Mouse (Mus musculus) C2C12 (cell line): ENCODE measurements around the gene Marveld3. TPM values are rescaled to one million over a fixed set of nuclear protein-coding genes. Genes with fewer than 3 reads are reported as not detected.

Source experiments
- H3K27me3 ChIP-seq: one replicate; pipeline ENCODE4 v1.6.1; 2011; ENCODE audit not compliant: control insufficient read depth, insufficient read depth, insufficient read length
- H3K36me3 ChIP-seq: one replicate; pipeline ENCODE4 v1.6.1; 2011; ENCODE audit not compliant: control insufficient read depth, insufficient read depth
- H3K4me3 ChIP-seq: one replicate; pipeline ENCODE4 v1.5.1; 2011; ENCODE audit warnings: mild to moderate bottlenecking, control low read depth; ENCODE audit not compliant: poor library complexity, insufficient read depth, severe bottlenecking
- H3K79me2 ChIP-seq: one replicate; pipeline ENCODE4 v1.6.1; 2011; ENCODE audit not compliant: control insufficient read depth, insufficient read depth
- H3K79me3 ChIP-seq: one replicate; pipeline ENCODE4 v1.6.1; 2011; ENCODE audit warnings: low read depth, control low read depth
- H3ac ChIP-seq: one replicate; pipeline ENCODE3; 2011; ENCODE audit warnings: low read depth; ENCODE audit not compliant: control insufficient read depth, insufficient read length
- CEBPB ChIP-seq: IDR thresholded peaks from one replicate; pipeline ENCODE4 v1.6.1; 2011; ENCODE audit warnings: low read depth, mild to moderate bottlenecking, control low read depth, moderate library complexity
- CTCF ChIP-seq: IDR thresholded peaks from one replicate; pipeline ENCODE4 v1.5.1; 2011; ENCODE audit not compliant: control insufficient read depth, insufficient read depth, insufficient read length
- FOSL1 ChIP-seq: IDR thresholded peaks from one replicate; pipeline ENCODE4 v1.8.0; 2011; ENCODE audit warnings: mild to moderate bottlenecking, low read length; ENCODE audit not compliant: poor library complexity, insufficient read depth, severe bottlenecking
- MAX ChIP-seq: IDR thresholded peaks from one replicate; pipeline ENCODE4 v1.6.1; 2011; ENCODE audit warnings: mild to moderate bottlenecking, control low read depth
- MYOD1 ChIP-seq: IDR thresholded peaks from one replicate; pipeline ENCODE4 v1.6.1; 2011; ENCODE audit warnings: low read depth; ENCODE audit not compliant: control insufficient read depth, insufficient read length
- MYOG ChIP-seq: IDR thresholded peaks from one replicate; pipeline ENCODE4 v1.6.1; 2011; ENCODE audit not compliant: control insufficient read depth, insufficient read length; ENCODE audit errors: extremely low read depth
- USF1 ChIP-seq: IDR thresholded peaks from one replicate; pipeline ENCODE4 v1.6.1; 2011; ENCODE audit warnings: low read depth, mild to moderate bottlenecking, control low read depth, moderate library complexity
- polyA plus RNA-seq: library from polyadenylated mRNA; unstranded; fragments of >200 nt; fragmentation: generic; extraction: Trizol; gene quantifications from one replicate; pipeline ENCODE4 v1.2.1, GENCODE M21; 2012; ENCODE audit warnings: missing spikeins

Marveld3 gene
- polyA plus RNA-seq, 1 experiment, result not detected

- Histone ChIP-seq H3K79me2 (no peaks in the 10 kb centered on the region), H3K79me3 (no peaks in the 10 kb centered on the region), H3K27me3 (no peaks in the 10 kb centered on the region), H3ac (no peak overlapping the region), H3K4me3 (no peak overlapping the region), H3K36me3 (peaks cover 31% of the 10 kb centered on the region)
- TF ChIP-seq MYOD1 (no peak), USF1 (no peak), MAX (no peak), CTCF (no peak), CEBPB (no peak), FOSL1 (no peak), MYOG (no peak)
These were observed 55.1 kb downstream of the Marveld3 start for GRCm38 (mm10) chr8:109906907-109907306.

- Histone ChIP-seq H3K79me3 (peaks cover 2% of the 10 kb centered on the region), H3K27me3 (no peaks in the 10 kb centered on the region), H3K79me2 (no peaks in the 10 kb centered on the region), H3K36me3 (peaks cover 29% of the 10 kb centered on the region), H3K4me3 (no peak overlapping the region), H3ac (no peak overlapping the region)
- TF ChIP-seq CTCF (no peak), FOSL1 (no peak), MYOG (no peak), CEBPB (no peak), MYOD1 (no peak), USF1 (no peak), MAX (no peak)
These were observed 56.9 kb downstream of the Marveld3 start for GRCm38 (mm10) chr8:109904928-109905668.

- Histone ChIP-seq H3K79me2 (no peaks in the 10 kb centered on the region), H3K36me3 (peaks cover 23% of the 10 kb centered on the region), H3K27me3 (no peaks in the 10 kb centered on the region), H3ac (no peak overlapping the region), H3K79me3 (peaks cover 2% of the 10 kb centered on the region), H3K4me3 (no peak overlapping the region)
- TF ChIP-seq MYOG, result no peak
- no peak for TF ChIP-seq USF1
These were observed 58.0 kb downstream of the Marveld3 start for GRCm38 (mm10) chr8:109903909-109904469.

GRCm38 (mm10) chr8:109902379-109902778, 59.6 kb downstream of the Marveld3 start:
- Histone ChIP-seq H3K36me3 (peaks cover 15% of the 10 kb centered on the region), H3K79me2 (no peaks in the 10 kb centered on the region), H3ac (no peak overlapping the region), H3K4me3 (no peak overlapping the region), H3K27me3 (no peaks in the 10 kb centered on the region), H3K79me3 (peaks cover 2% of the 10 kb centered on the region)
- no peak for TF ChIP-seq MAX
- TF ChIP-seq MYOG, result no peak
- no peak for TF ChIP-seq USF1
- TF ChIP-seq CTCF, result no peak
- TF ChIP-seq CEBPB, result no peak
- TF ChIP-seq FOSL1, result no peak
- TF ChIP-seq MYOD1, result no peak

Other genes starting within 250 kb of the Marveld3 start
- 12.0 TPM for gene Atxn1l, start 224.5 kb downstream of the Marveld3 start, polyA plus RNA-seq
- 25.6 TPM for gene Ap1g1, start 183.6 kb downstream of the Marveld3 start, polyA plus RNA-seq
- gene Phlpp2, start 93.7 kb downstream of the Marveld3 start, polyA plus RNA-seq, result 3.0 TPM
- not detected for gene Tat, start 28.2 kb upstream of the Marveld3 start, polyA plus RNA-seq
- not detected for gene Chst4, start 77.5 kb upstream of the Marveld3 start, polyA plus RNA-seq
- not detected for gene Zfp612, start 117.5 kb upstream of the Marveld3 start, polyA plus RNA-seq
- not detected for gene Gm21964, start 139.0 kb upstream of the Marveld3 start, polyA plus RNA-seq
- gene Gm17720, start 140.6 kb upstream of the Marveld3 start, polyA plus RNA-seq, result not detected
- not detected for gene Calb2, start 206.0 kb upstream of the Marveld3 start, polyA plus RNA-seq